Mouse (Mus musculus) urinary bladder, postnatal 10 days (tissue): ENCODE measurements around the gene Fam76a.
"Not testable (repeated sequence)": the region's sequence is repeated elsewhere in the genome, so short reads cannot be mapped to it uniquely, and the experiment has no call there.

Experiments
- DNase-seq: peaks from one replicate; pipeline ENCODE4 v3.0.0; 2022; ENCODE audit warnings: low spot score

Gene Fam76a

GRCm38 (mm10) chr4:132944776-132945175 is 22.4 kb upstream of the Fam76a start:
- no peak for DNase-seq

- DNase-seq = no peak
Measured at GRCm38 (mm10) chr4:132944106-132944505, 21.7 kb upstream of the Fam76a start.

GRCm38 (mm10) chr4:132943088-132943487 is 20.7 kb upstream of the Fam76a start:
- DNase-seq = no peak

GRCm38 (mm10) chr4:132941012-132941729 is 18.8 kb upstream of the Fam76a start:
- no peak for DNase-seq

- DNase-seq = no peak
Measured at GRCm38 (mm10) chr4:132939421-132940127, 17.2 kb upstream of the Fam76a start.

- DNase-seq = no peak
Measured at GRCm38 (mm10) chr4:132938181-132938941, 16.0 kb upstream of the Fam76a start.

GRCm38 (mm10) chr4:132934639-132935038 is 12.3 kb upstream of the Fam76a start:
- no peak for DNase-seq

GRCm38 (mm10) chr4:132932752-132933404 is 10.5 kb upstream of the Fam76a start:
- DNase-seq = no peak

- DNase-seq = no peak
Measured at GRCm38 (mm10) chr4:132930784-132931183, 8.4 kb upstream of the Fam76a start.

- not testable (repeated sequence) for DNase-seq
Measured at GRCm38 (mm10) chr4:132926520-132926919, 4.2 kb upstream of the Fam76a start.

- DNase-seq = no peak
Measured at GRCm38 (mm10) chr4:132922061-132922530, 262 bp downstream of the Fam76a start.

- DNase-seq = no peak
Measured at GRCm38 (mm10) chr4:132921488-132921887, 870 bp downstream of the Fam76a start.

GRCm38 (mm10) chr4:132920171-132920570 is 2.2 kb downstream of the Fam76a start:
- no peak for DNase-seq

- DNase-seq = not testable (repeated sequence)
Measured at GRCm38 (mm10) chr4:132918493-132918892, 3.9 kb downstream of the Fam76a start.

- no peak for DNase-seq
Measured at GRCm38 (mm10) chr4:132912156-132912555, 10.2 kb downstream of the Fam76a start.

- no peak for DNase-seq
Measured at GRCm38 (mm10) chr4:132905843-132906360, 16.5 kb downstream of the Fam76a start.

- DNase-seq = no peak
Measured at GRCm38 (mm10) chr4:132904765-132905309, 17.5 kb downstream of the Fam76a start.

- DNase-seq = no peak
Measured at GRCm38 (mm10) chr4:132904071-132904470, 18.3 kb downstream of the Fam76a start.

- DNase-seq = no peak
Measured at GRCm38 (mm10) chr4:132898197-132898596, 24.2 kb downstream of the Fam76a start.

- no peak for DNase-seq
Measured at GRCm38 (mm10) chr4:132894402-132894801, 28.0 kb downstream of the Fam76a start.

- no peak for DNase-seq
Measured at GRCm38 (mm10) chr4:132884844-132885374, 37.4 kb downstream of the Fam76a start.
